Mouse (Mus musculus) cerebellum, adult 2 months (tissue): ENCODE results near the gene Dzank1. TPM values are rescaled to one million over a fixed set of nuclear protein-coding genes. Genes with fewer than 3 reads are reported as not detected.

Experiments
- DNase-seq, 2 experiments: peaks; one replicate each; pipeline ENCODE4 v3.0.0; 2021
- H3K27ac ChIP-seq: fragments of 200-500 bp; 2 replicates; pipeline ENCODE4 v1.5.1; 2012; ENCODE audit warnings: low read length, control low read depth, inconsistent platforms; ENCODE audit not compliant: insufficient read depth
- H3K27me3 ChIP-seq: fragments of 200-500 bp; 2 replicates; pipeline ENCODE4 v1.6.1; 2012; ENCODE audit warnings: inconsistent platforms, mild to moderate bottlenecking, low read length, moderate library complexity; ENCODE audit not compliant: control insufficient read depth, insufficient read depth
- H3K4me1 ChIP-seq: fragments of 200-500 bp; 2 replicates; pipeline ENCODE4 v1.6.1; 2011; ENCODE audit warnings: low read length; ENCODE audit not compliant: control insufficient read depth, insufficient read depth
- H3K4me3 ChIP-seq: fragments of 200-500 bp; replicated peaks from 2 replicates; pipeline ENCODE3; 2011; ENCODE audit warnings: mild to moderate bottlenecking, low read depth, low read length, control low read depth; ENCODE audit not compliant: insufficient read depth
- CTCF ChIP-seq: fragments of 200-500 bp; IDR thresholded peaks from 2 replicates; pipeline ENCODE4 v1.5.1; 2011; ENCODE audit warnings: low read depth, mild to moderate bottlenecking, control low read depth, low read length, moderate library complexity, borderline replicate concordance; ENCODE audit not compliant: insufficient read depth
- POLR2A ChIP-seq: fragments of 200-500 bp; IDR thresholded peaks from 2 replicates; pipeline ENCODE4 v1.6.1; 2011; ENCODE audit warnings: low read length, control low read depth, borderline replicate concordance; ENCODE audit not compliant: insufficient read depth
- WGBS: fragments of 180-500 bp; shearing (Covaris S2); methylation state at CpG from one replicate; pipeline ENCODE4 v1.1.7; 2018; 5-methylcytosine and 5-hydroxymethylcytosine counted together
- polyA plus RNA-seq: library from polyadenylated mRNA; depleted of rRNA; stranded (reverse); fragments of >200 nt; gene quantifications from 2 replicates; pipeline ENCODE4 v1.2.3, GENCODE M21; 2012; rRNA removed

Gene Dzank1
- polyA plus RNA-seq, 1 experiment, result 94.1 TPM

DNA sequence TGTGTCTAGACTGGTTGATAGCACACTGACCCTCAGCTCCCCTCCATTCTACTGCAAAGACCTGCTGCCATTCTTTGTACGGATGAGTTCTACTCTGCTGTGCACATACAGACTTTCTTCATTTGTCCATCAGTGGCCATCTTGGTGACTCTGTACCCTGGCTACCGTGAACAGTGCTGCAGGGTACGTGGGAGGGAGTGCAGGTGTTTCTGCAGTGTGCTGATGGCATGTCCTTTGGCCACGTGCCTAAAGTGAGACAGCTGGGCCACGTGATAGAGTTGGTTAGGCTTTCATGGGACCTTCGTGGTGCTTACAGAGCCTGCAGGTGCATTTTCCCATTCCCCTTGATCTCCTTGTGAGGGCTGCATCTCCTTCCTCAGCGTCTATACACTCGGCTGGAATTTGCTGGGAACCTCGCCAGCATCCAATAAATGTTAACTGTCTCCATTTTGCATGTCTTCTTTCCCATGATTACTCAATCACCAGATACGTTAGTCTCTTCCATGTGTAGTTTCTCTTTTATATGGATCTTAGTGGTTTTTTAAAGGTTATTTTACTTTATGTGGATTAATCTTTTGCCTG, 105.0 kb downstream of the Dzank1 start:
- no peak for TF ChIP-seq CTCF
- TF ChIP-seq POLR2A, result no peak
- 58% methylated on average over 10 of the region's 10 CpGs for WGBS
- Histone ChIP-seq H3K27me3 (no peaks in the 10 kb centered on the region), H3K27ac (no peak overlapping the region), H3K4me1 (no peaks in the 10 kb centered on the region), H3K4me3 (no peak overlapping the region)
- no peak for DNase-seq

Other genes with a start within 250 kb of the Dzank1 start
- not detected in 2 replicates for gene Ovol2, start 195.3 kb downstream of the Dzank1 start, polyA plus RNA-seq
- 34.1 and 35.3 TPM in 2 replicates for gene Kat14, start 158.4 kb downstream of the Dzank1 start, polyA plus RNA-seq
- not detected in 2 replicates for gene Pet117, start 158.4 kb downstream of the Dzank1 start, polyA plus RNA-seq
- gene Polr3f, start 304 bp upstream of the Dzank1 start, polyA plus RNA-seq, result 21.4 and 24.7 TPM in 2 replicates
- gene Rbbp9, start 23.5 kb upstream of the Dzank1 start, polyA plus RNA-seq, result 30.1 and 30.2 TPM in 2 replicates
- gene Sec23b, start 28.8 kb upstream of the Dzank1 start, polyA plus RNA-seq, result 65.3 and 72.8 TPM in 2 replicates
- 87.1 and 99.1 TPM in 2 replicates for gene Smim26, start 66.6 kb upstream of the Dzank1 start, polyA plus RNA-seq
- gene Dtd1, start 72.5 kb upstream of the Dzank1 start, polyA plus RNA-seq, result 74.5 and 75.3 TPM in 2 replicates